Mouse (Mus musculus) bone marrow macrophage, adult 2 months (primary cell): ENCODE data around the gene Oxct1. TPM values are rescaled to one million over a fixed set of nuclear protein-coding genes. Genes with fewer than 3 reads are reported as not detected.

ENCODE experiments used
- H3K27ac ChIP-seq: 2 replicates; pipeline ENCODE4 v1.5.1; 2012; ENCODE audit warnings: low read depth, low read length; ENCODE audit not compliant: insufficient read depth
- H3K4me1 ChIP-seq: 2 replicates; pipeline ENCODE4 v1.6.1; 2012; ENCODE audit warnings: low read length; ENCODE audit not compliant: control insufficient read depth, insufficient read depth
- H3K4me3 ChIP-seq: 2 replicates; pipeline ENCODE4 v1.5.1; 2012; ENCODE audit warnings: mild to moderate bottlenecking, low read length, moderate library complexity; ENCODE audit not compliant: insufficient read depth
- CTCF ChIP-seq: IDR thresholded peaks from 2 replicates; pipeline ENCODE4 v1.5.1; 2012; ENCODE audit warnings: low read depth, mild to moderate bottlenecking, low read length, moderate library complexity
- POLR2A ChIP-seq: IDR thresholded peaks from 2 replicates; pipeline ENCODE4 v1.6.1; 2012; ENCODE audit warnings: mild to moderate bottlenecking, low read depth, low read length, borderline replicate concordance
- polyA plus RNA-seq: library from polyadenylated mRNA; stranded (reverse); fragments of >200 nt; gene quantifications from 2 replicates; pipeline ENCODE4 v1.2.4, GENCODE M21; 2012; ENCODE audit not compliant: missing spikeins, insufficient read depth, insufficient read length

Gene Oxct1
- polyA plus RNA-seq, 1 experiment, result 112 TPM

- Histone ChIP-seq H3K27ac (no peak overlapping the region), H3K4me3 (no peak overlapping the region), H3K4me1 (no peaks in the 10 kb centered on the region)
- TF ChIP-seq POLR2A (no peak), CTCF (no peak)
Observed at GRCm38 (mm10) chr15:4100341-4100921, 74.2 kb downstream of the Oxct1 start.

GRCm38 (mm10) chr15:4101025-4101424 lies 74.8 kb downstream of the Oxct1 start:
- Histone ChIP-seq H3K4me3 (no peak overlapping the region), H3K27ac (no peak overlapping the region), H3K4me1 (no peaks in the 10 kb centered on the region)
- TF ChIP-seq POLR2A (no peak), CTCF (no peak)

- Histone ChIP-seq H3K4me3 (no peak overlapping the region), H3K27ac (no peak overlapping the region), H3K4me1 (no peaks in the 10 kb centered on the region)
- TF ChIP-seq CTCF (no peak), POLR2A (no peak)
Observed at GRCm38 (mm10) chr15:4104319-4104718, 78.1 kb downstream of the Oxct1 start.

- Histone ChIP-seq H3K4me1 (no peaks in the 10 kb centered on the region), H3K27ac (no peak overlapping the region), H3K4me3 (no peak overlapping the region)
- TF ChIP-seq POLR2A (no peak), CTCF (no peak)
Observed at GRCm38 (mm10) chr15:4105498-4105897, 79.3 kb downstream of the Oxct1 start.

- no peak overlapping the region for H3K4me3 ChIP-seq
- TF ChIP-seq CTCF, result no peak
- no peak for TF ChIP-seq POLR2A
- H3K27ac ChIP-seq, result no peak overlapping the region
- no peaks in the 10 kb centered on the region for H3K4me1 ChIP-seq
Observed at GRCm38 (mm10) chr15:4119962-4120361, 93.8 kb downstream of the Oxct1 start.

DNA sequence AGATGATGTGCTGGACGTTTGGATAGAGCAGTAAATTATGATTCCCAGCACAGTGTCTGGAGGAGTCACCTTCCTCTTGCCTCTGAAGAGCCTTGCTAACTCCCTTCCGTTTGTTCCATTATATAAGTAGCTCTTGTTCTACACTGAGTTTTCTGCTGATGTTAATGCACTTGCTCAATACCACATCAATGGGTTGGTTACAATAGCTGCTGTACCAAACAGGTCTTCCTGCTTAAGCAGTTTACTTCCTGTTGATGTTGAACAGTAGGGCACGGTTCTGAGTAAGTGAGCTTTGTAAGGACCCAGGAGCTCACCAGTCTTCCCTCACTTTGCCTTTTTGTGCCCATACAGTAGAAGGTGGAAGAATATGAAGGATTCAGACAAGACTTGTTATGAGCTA lies 98.5 kb downstream of the Oxct1 start:
- Histone ChIP-seq H3K27ac (no peak overlapping the region), H3K4me3 (no peak overlapping the region), H3K4me1 (no peaks in the 10 kb centered on the region)
- TF ChIP-seq POLR2A (no peak), CTCF (no peak)

- H3K4me1 ChIP-seq, result no peaks in the 10 kb centered on the region
- H3K27ac ChIP-seq, result no peak overlapping the region
- TF ChIP-seq POLR2A (no peak), CTCF (no peak)
- no peak overlapping the region for H3K4me3 ChIP-seq
Observed at GRCm38 (mm10) chr15:4138524-4138923, 112.3 kb downstream of the Oxct1 start.

- H3K4me1 ChIP-seq, result no peaks in the 10 kb centered on the region
- H3K27ac ChIP-seq, result no peak overlapping the region
- TF ChIP-seq POLR2A, result no peak
- H3K4me3 ChIP-seq, result no peak overlapping the region
Observed at GRCm38 (mm10) chr15:4139516-4139915, 113.3 kb downstream of the Oxct1 start.

DNA sequence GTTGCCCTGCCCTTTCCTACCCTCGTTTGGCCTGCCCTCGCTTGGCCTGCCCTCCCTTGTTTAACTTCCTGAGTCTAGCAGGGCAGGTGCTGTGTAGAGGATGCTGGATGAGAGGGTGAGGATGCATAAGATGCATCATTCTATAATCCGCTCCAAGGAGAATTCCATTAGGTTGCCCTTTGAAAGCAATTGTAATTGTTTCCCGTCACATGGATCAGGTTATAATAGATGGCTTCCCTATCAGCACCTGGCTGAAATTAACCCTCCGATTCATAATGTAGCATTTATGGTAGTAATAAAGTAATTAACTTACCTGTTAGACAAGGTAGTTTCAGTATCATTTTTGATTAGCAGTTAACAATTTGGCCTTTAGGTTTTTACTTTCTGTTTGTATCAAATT lies 119.2 kb downstream of the Oxct1 start:
- Histone ChIP-seq H3K27ac (no peak overlapping the region), H3K4me3 (no peak overlapping the region), H3K4me1 (no peaks in the 10 kb centered on the region)
- no peak for TF ChIP-seq POLR2A

DNA sequence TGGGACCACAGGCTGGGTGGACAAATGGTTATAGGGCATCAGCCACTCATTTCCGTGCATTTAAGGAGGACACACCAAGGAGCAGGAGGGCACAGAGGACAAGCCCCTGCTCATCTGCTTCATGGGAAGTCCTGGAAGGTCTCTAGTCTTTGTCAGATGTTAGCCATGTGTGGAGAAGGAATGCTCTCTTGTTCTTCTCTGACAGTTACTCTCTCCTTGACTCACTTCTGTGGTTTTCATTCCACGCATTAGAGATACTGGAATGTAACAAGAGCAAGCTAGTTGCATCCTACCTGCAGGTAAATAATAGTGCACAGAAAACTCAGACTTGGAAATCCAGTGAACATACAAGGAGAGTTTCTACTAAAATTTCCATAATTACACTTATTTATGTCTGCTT lies 121.5 kb downstream of the Oxct1 start:
- no peak for TF ChIP-seq POLR2A
- no peak for TF ChIP-seq CTCF
- no peak overlapping the region for H3K27ac ChIP-seq

More for the DNA sequence above, 121.5 kb downstream of the Oxct1 start:
- no peak overlapping the region for H3K4me3 ChIP-seq
- no peaks in the 10 kb centered on the region for H3K4me1 ChIP-seq
